Comparison of ENCODE assay signal across 9 mouse cellular contexts in genomic region chr11:100736746-100737080, GRCm38 (mm10). TPM values are rescaled to one million over a fixed set of nuclear protein-coding genes. Genes with fewer than 3 reads are reported as not detected.
DNase-seq lines count a peak whose midpoint lies in the region; ATAC-seq and TF ChIP-seq lines count a peak whose summit lies in the region.
"Had no signal": no experiment of that assay in that cellular context is flagged by ENCODE, and none has a peak within 500 bp of the region (broad histone marks: within the 10 kb centered on the region; RNA-seq: fewer than 3 reads in every experiment).

No protein-coding gene starts in this region.

- H3K36me3 ChIP-seq in heart, postnatal 0 days (replicated peaks; ENCODE audit: control insufficient read depth, insufficient read depth, low read length): peaks cover 15% of the 10 kb centered on the region
- H3K36me3 ChIP-seq in MEL (ENCODE audit: control insufficient read depth in 1 of 2, insufficient read depth in 2 of 2, low read length in 2 of 2): peaks cover 7 to 34% of the 10 kb centered on the region in 2 experiments
- H3K36me3 ChIP-seq in hindbrain, embryonic 15.5 days: peaks cover 15% of the 10 kb centered on the region; the same call in 1 of the 2 replicates
- H3K36me3 ChIP-seq in midbrain, embryonic 12.5 days: peaks cover 17% of the 10 kb centered on the region

- H3K4me1 ChIP-seq in heart, postnatal 0 days (ENCODE audit: control insufficient read depth, insufficient read depth): peaks cover 21% of the 10 kb centered on the region
- peaks cover 2 to 24% of the 10 kb centered on the region in 2 experiments; a peak in 3 of 4 replicates for H3K4me1 ChIP-seq in MEL (ENCODE audit: control insufficient read depth in 1 of 2, insufficient read depth in 2 of 2, low read length in 2 of 2)
- peaks cover 24% of the 10 kb centered on the region for H3K4me1 ChIP-seq in hindbrain, embryonic 15.5 days (replicated peaks)
- H3K4me1 ChIP-seq in midbrain, embryonic 12.5 days: peaks cover 23% of the 10 kb centered on the region

- no peaks in the 10 kb centered on the region for H3K27me3 ChIP-seq in heart, postnatal 0 days (ENCODE audit: control insufficient read depth, insufficient read depth, low read length)
- no peaks in the 10 kb centered on the region for H3K27me3 ChIP-seq in MEL (ENCODE audit: control insufficient read depth in 1 of 2, insufficient read depth in 2 of 2, low read length in 2 of 2)
- no peaks in the 10 kb centered on the region for H3K27me3 ChIP-seq in hindbrain, embryonic 15.5 days
- peaks cover 3% of the 10 kb centered on the region; the same call in 1 of the 2 replicates for H3K27me3 ChIP-seq in midbrain, embryonic 12.5 days
- H3K27me3 ChIP-seq: Patski had no signal

- no peak for ATAC-seq in heart, postnatal 0 days (ENCODE audit: insufficient read depth, low read depth)
- ATAC-seq in hindbrain, embryonic 15.5 days (ENCODE audit: low FRiP score, low read depth): no peak
- ATAC-seq in midbrain, embryonic 12.5 days (ENCODE audit: low FRiP score, low read depth): no peak
- ATAC-seq: Patski had no signal

- intact Hi-C loops in heart, postnatal 14 days (cut with DNase I): no loop called here

- TF ChIP-seq POLR2A in MEL (IDR thresholded peaks at IDR 0.05; ENCODE audit: control insufficient read depth in 1 of 2, insufficient read depth in 1 of 2, low read depth in 1 of 2, low read length in 2 of 2, poor library complexity in 1 of 2): no peak

- H3K4me3 ChIP-seq in heart, postnatal 0 days (ENCODE audit: low read depth, low read length): peak overlapping the region; percentile 82; the same call in 1 of the 2 replicates
- peak overlapping the region; percentile 67 to 77 for H3K4me3 ChIP-seq in MEL (ENCODE audit: control insufficient read depth in 1 of 2, insufficient read depth in 1 of 2, low read depth in 2 of 2, low read length in 2 of 2)
- peak overlapping the region; percentile 88 for H3K4me3 ChIP-seq in hindbrain, embryonic 15.5 days
- peak overlapping the region; percentile 96 for H3K4me3 ChIP-seq in midbrain, embryonic 12.5 days

- 54% methylated on average over 4 of the region's 4 CpGs for WGBS in heart, postnatal 0 days
- WGBS in hindbrain, embryonic 15.5 days: 90% methylated on average over 4 of the region's 4 CpGs
- WGBS in midbrain, embryonic 12.5 days: 81% methylated on average over 4 of the region's 4 CpGs

- no peak overlapping the region for H3K27ac ChIP-seq in heart, postnatal 0 days (ENCODE audit: low read depth)
- peak overlapping the region; percentile 85 for H3K27ac ChIP-seq in MEL (ENCODE audit: control insufficient read depth, low read depth, low read length)
- no peak overlapping the region for H3K27ac ChIP-seq in hindbrain, embryonic 15.5 days (replicated peaks)
- H3K27ac ChIP-seq in midbrain, embryonic 12.5 days (replicated peaks): no peak overlapping the region

- H3K4me2 ChIP-seq in heart, postnatal 0 days (ENCODE audit: low read depth, low read length): peak overlapping the region; percentile 85
- H3K4me2 ChIP-seq in hindbrain, embryonic 15.5 days: peak overlapping the region; percentile 89
- H3K4me2 ChIP-seq in midbrain, embryonic 12.5 days (replicated peaks): peak overlapping the region; percentile 97

- no peak for DNase-seq in heart, postnatal 0 days (ENCODE audit: low spot score)
- no peak for DNase-seq in heart, postnatal 14 days
- DNase-seq in MEL (ENCODE audit: low read depth, low spot score) (no peak), MN1 (ENCODE audit: low spot score) (no peak)
- no peak for DNase-seq in ovary, postnatal 10 days (ENCODE audit: low spot score)
- no peak for DNase-seq in adrenal gland, postnatal 10 days

- no peak for TF ChIP-seq RAD21 in MEL (IDR thresholded peaks at IDR 0.05; ENCODE audit: low read depth, low read length)

- TF ChIP-seq CTCF in heart, postnatal 0 days (IDR thresholded peaks at IDR 0.05; ENCODE audit: low read depth): no peak
- no peak for TF ChIP-seq CTCF in MEL (IDR thresholded peaks at IDR 0.05 in 2 of 3, conservative IDR thresholded peaks at IDR 0.05 in 1 of 3; ENCODE audit: control insufficient read depth in 1 of 3, insufficient read depth in 1 of 3, low read depth in 2 of 3, low read length in 3 of 3, poor library complexity in 1 of 3, severe bottlenecking in 1 of 3)

- H3K9ac ChIP-seq in heart, postnatal 0 days (replicated peaks; ENCODE audit: low read depth, low read length): peak overlapping the region; percentile 91; the same call in 1 of the 2 replicates
- H3K9ac ChIP-seq in MEL (ENCODE audit: control insufficient read depth, low read depth, low read length, poor library complexity, severe bottlenecking): peak overlapping the region; percentile 83
- H3K9ac ChIP-seq in hindbrain, embryonic 15.5 days: peak overlapping the region; percentile 82
- peak overlapping the region; percentile 93; the same call in 1 of the 2 replicates for H3K9ac ChIP-seq in midbrain, embryonic 12.5 days (replicated peaks)

- H3K79me2 ChIP-seq in MEL (ENCODE audit: control insufficient read depth, insufficient read depth, low read length, poor library complexity): peaks cover 59% of the 10 kb centered on the region

- TF ChIP-seq EP300 in heart, postnatal 0 days (IDR thresholded peaks at IDR 0.05; ENCODE audit: low read depth): no peak
- no peak; a peak in 1 of 4 replicates for TF ChIP-seq EP300 in MEL (IDR thresholded peaks at IDR 0.05; ENCODE audit: low read depth in 1 of 2, low read length in 2 of 2)

- no peaks in the 10 kb centered on the region for H3K9me3 ChIP-seq in heart, postnatal 0 days (replicated peaks; ENCODE audit: control insufficient read depth, low read length)
- no peaks in the 10 kb centered on the region for H3K9me3 ChIP-seq in MEL (replicated peaks; ENCODE audit: insufficient read depth, low read length)
- H3K9me3 ChIP-seq in hindbrain, embryonic 15.5 days: no peaks in the 10 kb centered on the region
- H3K9me3 ChIP-seq in midbrain, embryonic 12.5 days: no peaks in the 10 kb centered on the region

TF ChIP-seq in MEL, 35 proteins besides CTCF, POLR2A, EP300 and RAD21 (continues in another document):
- no peak for TF ChIP-seq TBP (IDR thresholded peaks at IDR 0.05; ENCODE audit: low read depth, low read length)

RNA-seq across cellular contexts. Expression of gene Rab5c, which starts 1.3 kb away (rescaled TPM):
- total RNA-seq in heart, postnatal 0 days (2014; rRNA removed; ENCODE audit: low replicate concordance): 99.1 and 117 TPM in 2 replicates
- polyA plus RNA-seq in heart, postnatal 0 days (2015; fragmentation: Nextera tagmentation; extraction: Ambion mirVana): 11.0 and 12.0 TPM in 2 replicates
- 10 to 100 TPM; 70.4 to 74.6 TPM for total RNA-seq in heart, postnatal 14 days (2021)
- 233 and 263 TPM in 2 replicates for total RNA-seq in MEL (2012; rRNA removed)
- polyA plus RNA-seq in MEL (2012; ENCODE audit: insufficient read depth in 1 of 2, insufficient read length in 2 of 2, low read depth in 1 of 2, low replicate concordance in 2 of 2, missing spikeins in 1 of 2): 100 to 1,000 TPM in 1 of 2 experiments, not detected in 1; 249 TPM
- 42.0 and 42.4 TPM in 2 replicates for polyA plus RNA-seq in hindbrain, embryonic 15.5 days (2015; fragmentation: Nextera tagmentation; extraction: Ambion mirVana)
- 17.1 and 23.4 TPM in 2 replicates for polyA plus RNA-seq in midbrain, embryonic 12.5 days (2016; fragmentation: Nextera tagmentation; extraction: Ambion mirVana)
- total RNA-seq in adrenal gland, postnatal 10 days (2021): 100 to 1,000 TPM; 182 to 183 TPM

RNA-seq across cellular contexts. Expression of gene Kcnh4, which starts 23.0 kb away (rescaled TPM):
- total RNA-seq in heart, postnatal 0 days (2014; rRNA removed; ENCODE audit: low replicate concordance): not detected in 2 replicates
- polyA plus RNA-seq in heart, postnatal 0 days (2015; fragmentation: Nextera tagmentation; extraction: Ambion mirVana): not detected in 2 replicates
- not detected for total RNA-seq in heart, postnatal 14 days (2021)
- total RNA-seq in MEL (2012; rRNA removed): 0.07 and 0.08 TPM in 2 replicates
- under 1 TPM in 1 of 2 experiments, not detected in 1; 0.04 TPM for polyA plus RNA-seq in MEL (2012; ENCODE audit: insufficient read depth in 1 of 2, insufficient read length in 2 of 2, low read depth in 1 of 2, low replicate concordance in 2 of 2, missing spikeins in 1 of 2)
- 8.8 and 10.3 TPM in 2 replicates for polyA plus RNA-seq in hindbrain, embryonic 15.5 days (2015; fragmentation: Nextera tagmentation; extraction: Ambion mirVana)
- polyA plus RNA-seq in midbrain, embryonic 12.5 days (2016; fragmentation: Nextera tagmentation; extraction: Ambion mirVana): 6.1 and 6.9 TPM in 2 replicates
- total RNA-seq in adrenal gland, postnatal 10 days (2021): under 1 TPM; 0.12 to 0.15 TPM

RNA-seq across cellular contexts. Expression of gene Hspb9, which starts 23.1 kb away (rescaled TPM):
- not detected in 2 replicates for total RNA-seq in heart, postnatal 0 days (2014; rRNA removed; ENCODE audit: low replicate concordance)
- polyA plus RNA-seq in heart, postnatal 0 days (2015; fragmentation: Nextera tagmentation; extraction: Ambion mirVana): 0.22 TPM in 1 of 2 replicates, not detected in the other
- total RNA-seq in heart, postnatal 14 days (2021): not detected
- total RNA-seq in MEL (2012; rRNA removed): 0.49 and 0.73 TPM in 2 replicates
- polyA plus RNA-seq in MEL (2012; ENCODE audit: insufficient read depth in 1 of 2, insufficient read length in 2 of 2, low read depth in 1 of 2, low replicate concordance in 2 of 2, missing spikeins in 1 of 2): 1 to 10 TPM in 1 of 2 experiments, not detected in 1; 2.1 TPM
- 0.25 and 0.35 TPM in 2 replicates for polyA plus RNA-seq in hindbrain, embryonic 15.5 days (2015; fragmentation: Nextera tagmentation; extraction: Ambion mirVana)
- 0.26 TPM in 1 of 2 replicates, not detected in the other for polyA plus RNA-seq in midbrain, embryonic 12.5 days (2016; fragmentation: Nextera tagmentation; extraction: Ambion mirVana)
- under 1 TPM in 1 of 2 experiments, not detected in 1; 0.64 TPM for total RNA-seq in adrenal gland, postnatal 10 days (2021)

RNA-seq across cellular contexts. Expression of gene Kat2a, which starts 24.4 kb away (rescaled TPM):
- total RNA-seq in heart, postnatal 0 days (2014; rRNA removed; ENCODE audit: low replicate concordance): 15.2 and 17.6 TPM in 2 replicates
- 15.8 and 16.1 TPM in 2 replicates for polyA plus RNA-seq in heart, postnatal 0 days (2015; fragmentation: Nextera tagmentation; extraction: Ambion mirVana)
- total RNA-seq in heart, postnatal 14 days (2021): 10 to 100 TPM; 12.9 to 13.7 TPM
- 57.9 and 59.6 TPM in 2 replicates for total RNA-seq in MEL (2012; rRNA removed)
- 100 to 1,000 TPM in 1 of 2 experiments, 10 to 100 TPM in 1; 63.7 to 143 TPM for polyA plus RNA-seq in MEL (2012; ENCODE audit: insufficient read depth in 1 of 2, insufficient read length in 2 of 2, low read depth in 1 of 2, low replicate concordance in 2 of 2, missing spikeins in 1 of 2)
- polyA plus RNA-seq in hindbrain, embryonic 15.5 days (2015; fragmentation: Nextera tagmentation; extraction: Ambion mirVana): 67.2 and 74.0 TPM in 2 replicates
- polyA plus RNA-seq in midbrain, embryonic 12.5 days (2016; fragmentation: Nextera tagmentation; extraction: Ambion mirVana): 59.8 and 65.7 TPM in 2 replicates
- total RNA-seq in adrenal gland, postnatal 10 days (2021): 10 to 100 TPM; 33.1 to 42.4 TPM

RNA-seq across cellular contexts. Expression of gene Hcrt, which starts 26.0 kb away (rescaled TPM):
- total RNA-seq in heart, postnatal 0 days (2014; rRNA removed; ENCODE audit: low replicate concordance): not detected in 2 replicates
- polyA plus RNA-seq in heart, postnatal 0 days (2015; fragmentation: Nextera tagmentation; extraction: Ambion mirVana): not detected in 2 replicates
- not detected for total RNA-seq in heart, postnatal 14 days (2021)
- not detected in 2 replicates for total RNA-seq in MEL (2012; rRNA removed)
- polyA plus RNA-seq in MEL (2012; ENCODE audit: insufficient read depth in 1 of 2, insufficient read length in 2 of 2, low read depth in 1 of 2, low replicate concordance in 2 of 2, missing spikeins in 1 of 2): not detected
- polyA plus RNA-seq in hindbrain, embryonic 15.5 days (2015; fragmentation: Nextera tagmentation; extraction: Ambion mirVana): 0.38 and 1.3 TPM in 2 replicates
- not detected in 2 replicates for polyA plus RNA-seq in midbrain, embryonic 12.5 days (2016; fragmentation: Nextera tagmentation; extraction: Ambion mirVana)
- not detected for total RNA-seq in adrenal gland, postnatal 10 days (2021)
- polyA plus RNA-seq: Patski had no signal
